Mouse (Mus musculus) urinary bladder, postnatal 4 days (tissue): ENCODE results near the gene Dbi.

Experiments used
- DNase-seq, 2 experiments: peaks; one replicate each; pipeline ENCODE4 v3.0.0; 2021 to 2022; ENCODE audit warnings: low spot score in 2 of 2

Gene Dbi

GRCm38 (mm10) chr1:120083921-120084517, 36.9 kb downstream of the Dbi start:
- DNase-seq, result no peak

GRCm38 (mm10) chr1:120082957-120083585, 37.8 kb downstream of the Dbi start:
- DNase-seq, result no peak

GRCm38 (mm10) chr1:120080632-120081031, 40.2 kb downstream of the Dbi start:
- DNase-seq, result no peak

GRCm38 (mm10) chr1:120077746-120078410, 43.0 kb downstream of the Dbi start:
- DNase-seq, result no peak

GRCm38 (mm10) chr1:120075507-120075906, 45.4 kb downstream of the Dbi start:
- DNase-seq, result no peak

- no peak for DNase-seq
Measured at GRCm38 (mm10) chr1:120074931-120075330, 45.9 kb downstream of the Dbi start.

- DNase-seq, result no peak
Measured at GRCm38 (mm10) chr1:120074307-120074702, 46.6 kb downstream of the Dbi start.

GRCm38 (mm10) chr1:120073519-120074306, 47.2 kb downstream of the Dbi start, which contains the start of gene Tmem37:
TSS of gene Tmem37 (minus strand) at chr1:120074074.
- DNase-seq, result peak; percentile 67 to 79

GRCm38 (mm10) chr1:120072900-120073299, 48.0 kb downstream of the Dbi start:
- DNase-seq, result no peak

GRCm38 (mm10) chr1:120071133-120071532, 49.7 kb downstream of the Dbi start:
- no peak for DNase-seq

GRCm38 (mm10) chr1:120070168-120070567, 50.7 kb downstream of the Dbi start:
- DNase-seq, result no peak

- DNase-seq, result no peak
Measured at GRCm38 (mm10) chr1:120069120-120069519, 51.8 kb downstream of the Dbi start.

GRCm38 (mm10) chr1:120066625-120067024, 54.3 kb downstream of the Dbi start:
- no peak for DNase-seq

GRCm38 (mm10) chr1:120066159-120066558, 54.7 kb downstream of the Dbi start:
- DNase-seq, result no peak

- no peak for DNase-seq
Measured at GRCm38 (mm10) chr1:120064036-120064682, 56.7 kb downstream of the Dbi start.
